Mouse (Mus musculus): ENCODE measurements around the gene Epb41. TPM values are rescaled to one million over a fixed set of nuclear protein-coding genes. Genes with fewer than 3 reads are reported as not detected.

The Epb41 gene
- polyA plus RNA-seq (2015; fragmentation: Nextera tagmentation; extraction: Ambion mirVana), result 22.2 TPM in 2 replicates

DNA sequence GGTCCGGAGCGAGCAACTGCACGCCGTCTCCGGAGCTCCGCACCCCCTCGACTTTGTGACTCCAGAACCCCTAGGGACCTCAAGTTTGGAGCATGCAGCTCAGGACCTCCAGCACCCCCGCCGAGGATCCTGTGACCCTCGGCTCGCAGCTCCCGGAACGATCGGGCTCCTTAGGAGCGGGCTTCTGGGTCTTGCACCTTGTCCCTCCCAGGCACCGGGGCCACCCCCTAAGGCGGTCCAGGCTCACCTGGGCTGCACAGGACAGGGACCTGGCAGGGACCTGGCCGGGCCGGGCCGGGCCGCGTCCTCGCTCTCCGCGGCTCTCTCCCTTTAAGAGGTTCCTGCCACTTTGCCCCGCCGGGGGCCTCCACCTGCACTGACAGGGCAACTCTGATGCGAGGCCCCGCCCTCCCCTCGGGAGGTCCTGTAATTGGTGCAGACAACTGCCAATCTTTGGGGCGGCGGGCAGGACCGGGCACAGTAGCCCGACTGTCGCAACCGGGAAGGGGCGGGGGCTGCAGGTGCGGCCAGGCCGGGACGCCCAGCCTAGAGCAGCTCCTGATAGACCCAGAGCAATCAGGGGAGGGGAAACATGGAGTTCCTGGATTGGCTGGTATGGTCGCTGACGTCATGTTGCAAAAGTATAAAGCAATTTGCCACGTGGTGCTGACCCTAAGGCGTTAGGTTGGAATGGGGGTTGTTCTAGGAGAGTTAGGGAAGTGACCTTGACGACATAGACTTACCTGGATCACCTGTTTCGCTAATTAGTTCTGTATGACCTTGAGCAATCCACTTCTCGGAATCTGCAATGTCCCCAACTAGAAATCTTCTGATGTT is at the start of gene Epb41:
Gene Epb41 (minus strand): TSS at position 389 of the 837 bp plus-strand sequence.
- peak within 1 kb of the TSS; percentile 95 for H3K4me2 ChIP-seq (replicated peaks; ENCODE audit: low read depth)
- peak within 1 kb of the TSS; percentile 93 for H3K27ac ChIP-seq (ENCODE audit: low read depth, low read length)
- no peaks in the 10 kb centered on the region for H3K27me3 ChIP-seq (replicated peaks; ENCODE audit: control insufficient read depth, insufficient read depth, low read length)
- peak within 1 kb of the TSS; percentile 90 for H3K4me3 ChIP-seq (ENCODE audit: low read depth, low read length)
- WGBS, result 1% methylated on average over 47 of the region's 47 CpGs
- no peaks in the 10 kb centered on the region for H3K9me3 ChIP-seq (ENCODE audit: control insufficient read depth)
- H3K36me3 ChIP-seq (ENCODE audit: control insufficient read depth, insufficient read depth), result no peaks in the 10 kb centered on the region; the same call in 1 of the 2 replicates
- H3K9ac ChIP-seq (ENCODE audit: low read depth, low read length), result peak within 1 kb of the TSS; percentile 89
- no peak for TF ChIP-seq CTCF (IDR thresholded peaks at IDR 0.05; ENCODE audit: low read depth)
- peak; percentile 97 for ATAC-seq
- H3K4me1 ChIP-seq (replicated peaks; ENCODE audit: control insufficient read depth, insufficient read depth, low read length), result peaks cover 4% of the 10 kb centered on the region; the same call in 1 of the 2 replicates

DNA sequence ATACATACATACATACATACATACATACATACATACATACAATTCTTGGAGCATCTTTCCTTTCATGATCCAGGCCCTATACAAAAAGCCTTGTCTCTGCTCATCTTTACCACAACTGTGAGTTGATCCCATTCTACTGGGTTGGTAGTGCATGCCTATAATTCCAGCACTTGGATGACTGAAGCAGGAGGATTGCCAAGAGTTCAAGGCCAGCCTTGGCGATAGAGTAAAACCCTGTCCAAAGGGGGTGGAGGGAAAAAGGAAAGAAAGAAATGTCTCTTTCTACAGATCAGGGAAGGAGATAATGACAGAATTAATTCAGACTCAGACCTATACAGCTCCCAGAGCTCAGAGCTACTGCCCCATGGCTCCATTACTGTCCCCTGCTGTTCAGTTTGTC is 48.0 kb upstream of the Epb41 start:
- TF ChIP-seq CTCF (IDR thresholded peaks at IDR 0.05; ENCODE audit: low read depth), result no peak
- Histone ChIP-seq H3K27me3 (replicated peaks; ENCODE audit: control insufficient read depth, insufficient read depth, low read length) (no peaks in the 10 kb centered on the region), H3K9me3 (ENCODE audit: control insufficient read depth) (no peaks in the 10 kb centered on the region), H3K4me3 (ENCODE audit: low read depth, low read length) (no peak overlapping the region), H3K36me3 (ENCODE audit: control insufficient read depth, insufficient read depth) (no peaks in the 10 kb centered on the region), H3K4me1 (replicated peaks; ENCODE audit: control insufficient read depth, insufficient read depth, low read length) (no peaks in the 10 kb centered on the region), H3K4me2 (replicated peaks; ENCODE audit: low read depth) (no peak overlapping the region), H3K27ac (ENCODE audit: low read depth, low read length) (no peak overlapping the region), H3K9ac (ENCODE audit: low read depth, low read length) (no peak overlapping the region)
- ATAC-seq, result no peak
- 91% methylated on average over 1 of the region's 1 CpGs for WGBS

DNA sequence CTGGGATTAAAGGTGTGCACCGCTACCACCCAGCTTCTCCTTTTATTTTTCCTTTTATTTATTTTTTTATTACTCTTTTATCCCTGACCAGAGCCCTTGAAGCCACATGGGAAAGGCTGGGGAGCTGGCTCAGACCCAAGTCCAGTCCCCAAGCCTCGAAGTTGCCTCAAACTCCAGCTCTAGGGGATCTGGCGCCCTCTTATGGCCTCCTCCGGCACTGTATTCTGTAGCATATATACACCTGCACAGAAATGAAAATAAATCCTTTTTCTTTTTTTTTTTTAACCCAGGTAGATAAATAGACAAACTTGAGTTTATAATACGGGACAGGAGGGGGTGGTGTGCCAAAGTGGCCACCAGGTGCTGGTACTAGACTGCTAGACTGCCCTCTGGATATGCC is 46.6 kb upstream of the Epb41 start:
- no peak for ATAC-seq

DNA sequence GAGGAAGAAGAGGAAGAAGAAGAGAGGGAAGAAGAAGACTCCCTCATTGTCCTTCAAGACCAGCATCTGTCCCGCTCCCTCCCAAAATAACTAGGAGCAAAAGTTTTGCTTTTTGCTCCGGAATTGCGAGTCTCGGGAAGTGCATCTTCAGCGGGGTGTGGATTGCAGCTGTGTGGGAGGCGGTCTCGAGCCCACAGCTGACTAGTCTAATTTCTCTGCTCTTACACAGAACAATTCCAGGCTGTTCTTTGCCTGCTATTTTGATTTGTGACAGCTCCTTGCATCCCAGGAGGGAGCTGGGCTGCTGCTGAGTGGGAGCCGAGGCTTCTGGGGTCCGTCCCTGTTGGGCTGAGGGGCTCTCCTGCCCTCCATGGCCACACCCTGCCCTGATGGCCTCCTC is 44.4 kb upstream of the Epb41 start:
- Histone ChIP-seq H3K9ac (ENCODE audit: low read depth, low read length) (no peak overlapping the region), H3K4me3 (ENCODE audit: low read depth, low read length) (no peak overlapping the region), H3K4me2 (replicated peaks; ENCODE audit: low read depth) (no peak overlapping the region), H3K36me3 (ENCODE audit: control insufficient read depth, insufficient read depth) (no peaks in the 10 kb centered on the region), H3K4me1 (replicated peaks; ENCODE audit: control insufficient read depth, insufficient read depth, low read length) (no peaks in the 10 kb centered on the region), H3K27me3 (replicated peaks; ENCODE audit: control insufficient read depth, insufficient read depth, low read length) (no peaks in the 10 kb centered on the region), H3K27ac (ENCODE audit: low read depth, low read length) (no peak overlapping the region), H3K9me3 (ENCODE audit: control insufficient read depth) (no peaks in the 10 kb centered on the region)
- TF ChIP-seq CTCF (IDR thresholded peaks at IDR 0.05; ENCODE audit: low read depth), result no peak
- no peak for ATAC-seq
- 64% methylated on average over 9 of the region's 9 CpGs for WGBS

More for the DNA sequence above, 46.6 kb upstream of the Epb41 start:
- no peak overlapping the region for H3K4me3 ChIP-seq (ENCODE audit: low read depth, low read length)
- H3K27ac ChIP-seq (ENCODE audit: low read depth, low read length), result no peak overlapping the region
- H3K9ac ChIP-seq (ENCODE audit: low read depth, low read length), result no peak overlapping the region
- peak; percentile 52 for TF ChIP-seq CTCF (IDR thresholded peaks at IDR 0.05; ENCODE audit: low read depth)
- H3K4me1 ChIP-seq (replicated peaks; ENCODE audit: control insufficient read depth, insufficient read depth, low read length), result no peaks in the 10 kb centered on the region
- no peaks in the 10 kb centered on the region for H3K36me3 ChIP-seq (ENCODE audit: control insufficient read depth, insufficient read depth)
- H3K27me3 ChIP-seq (replicated peaks; ENCODE audit: control insufficient read depth, insufficient read depth, low read length), result no peaks in the 10 kb centered on the region
- WGBS, result 78% methylated on average over 5 of the region's 5 CpGs
- H3K9me3 ChIP-seq (ENCODE audit: control insufficient read depth), result no peaks in the 10 kb centered on the region
- H3K4me2 ChIP-seq (replicated peaks; ENCODE audit: low read depth), result no peak overlapping the region

GRCm38 (mm10) chr4:132116315-132116714 is 41.2 kb upstream of the Epb41 start:
- no peak overlapping the region for H3K9ac ChIP-seq (ENCODE audit: low read depth, low read length)
- TF ChIP-seq CTCF (IDR thresholded peaks at IDR 0.05; ENCODE audit: low read depth), result no peak
- H3K4me3 ChIP-seq (ENCODE audit: low read depth, low read length), result no peak overlapping the region
- H3K4me2 ChIP-seq (replicated peaks; ENCODE audit: low read depth), result no peak overlapping the region
- 69% methylated on average over 4 of the region's 4 CpGs for WGBS
- no peak overlapping the region for H3K27ac ChIP-seq (ENCODE audit: low read depth, low read length)
- H3K36me3 ChIP-seq (ENCODE audit: control insufficient read depth, insufficient read depth), result no peaks in the 10 kb centered on the region
- no peaks in the 10 kb centered on the region for H3K27me3 ChIP-seq (replicated peaks; ENCODE audit: control insufficient read depth, insufficient read depth, low read length)
- H3K4me1 ChIP-seq (replicated peaks; ENCODE audit: control insufficient read depth, insufficient read depth, low read length), result no peaks in the 10 kb centered on the region
- no peaks in the 10 kb centered on the region for H3K9me3 ChIP-seq (ENCODE audit: control insufficient read depth)
- no peak for ATAC-seq

DNA sequence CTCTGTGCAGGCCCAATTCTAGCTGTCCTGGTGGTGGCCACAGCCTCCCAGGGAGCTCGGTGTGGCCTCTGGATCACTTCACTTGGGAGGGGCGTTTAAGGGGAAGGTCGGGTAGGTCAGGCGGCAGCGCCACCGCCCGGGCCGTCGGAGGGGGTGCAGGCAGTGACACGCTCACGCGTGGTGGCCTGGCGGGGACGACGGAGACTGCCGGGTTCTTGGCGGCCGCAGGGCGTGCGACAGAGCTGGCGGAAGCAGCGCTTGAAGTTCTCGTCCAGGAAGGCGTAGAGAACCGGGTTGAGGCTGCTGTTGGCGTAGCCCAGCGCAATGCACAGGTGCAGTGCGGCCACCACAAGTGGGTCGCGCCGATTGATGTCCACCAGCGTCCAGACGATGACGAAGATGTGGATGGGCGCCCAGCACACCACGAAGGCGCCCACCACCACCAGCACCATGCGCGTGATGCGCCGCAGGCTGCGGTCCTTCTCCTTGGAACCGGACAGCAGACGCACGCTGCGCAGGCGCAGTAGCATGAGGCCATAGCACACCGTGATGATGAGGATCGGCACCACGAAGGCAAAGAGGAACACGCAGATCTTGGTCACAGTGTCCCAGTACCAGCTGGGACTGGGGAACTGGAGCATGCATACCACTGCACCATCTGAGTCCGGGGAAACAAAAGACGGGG is 38.4 kb upstream of the Epb41 start:
- peak; percentile 29; the same call in 1 of the 2 replicates for ATAC-seq
- Histone ChIP-seq H3K4me3 (ENCODE audit: low read depth, low read length) (peak overlapping the region; percentile 13; the same call in 1 of the 2 replicates), H3K4me2 (replicated peaks; ENCODE audit: low read depth) (peak overlapping the region; percentile 62), H3K36me3 (ENCODE audit: control insufficient read depth, insufficient read depth) (no peaks in the 10 kb centered on the region), H3K4me1 (replicated peaks; ENCODE audit: control insufficient read depth, insufficient read depth, low read length) (no peaks in the 10 kb centered on the region), H3K27me3 (replicated peaks; ENCODE audit: control insufficient read depth, insufficient read depth, low read length) (no peaks in the 10 kb centered on the region), H3K9ac (ENCODE audit: low read depth, low read length) (no peak overlapping the region), H3K9me3 (ENCODE audit: control insufficient read depth) (no peaks in the 10 kb centered on the region), H3K27ac (ENCODE audit: low read depth, low read length) (no peak overlapping the region)
- 38% methylated on average over 53 of the region's 53 CpGs for WGBS
- TF ChIP-seq CTCF (IDR thresholded peaks at IDR 0.05; ENCODE audit: low read depth), result peak; percentile 55
